Mouse (Mus musculus): ENCODE data around the gene Pitpnc1. TPM values are rescaled to one million over a fixed set of nuclear protein-coding genes. Genes with fewer than 3 reads are reported as not detected.
A peak's percentile ranks its signal among the peaks of the same experiment; 100 is the strongest.

The Pitpnc1 gene
- polyA plus RNA-seq, 1 experiment from 2014 or later, result 21.5 TPM

GRCm38 (mm10) chr11:107428011-107428410 lies 42.5 kb downstream of the Pitpnc1 start:
- Histone ChIP-seq H3K27ac (no peak overlapping the region), H3K4me3 (replicated peaks) (no peak overlapping the region), H3K9me3 (replicated peaks) (no peaks in the 10 kb centered on the region), H3K4me1 (peaks cover 20% of the 10 kb centered on the region), H3K9ac (no peak overlapping the region), H3K27me3 (no peaks in the 10 kb centered on the region), H3K4me2 (no peak overlapping the region), H3K36me3 (no peaks in the 10 kb centered on the region)
- WGBS, result 82% methylated on average over 10 of the region's 10 CpGs
- no peak for ATAC-seq (replicated peaks; ENCODE audit: low FRiP score)

DNA sequence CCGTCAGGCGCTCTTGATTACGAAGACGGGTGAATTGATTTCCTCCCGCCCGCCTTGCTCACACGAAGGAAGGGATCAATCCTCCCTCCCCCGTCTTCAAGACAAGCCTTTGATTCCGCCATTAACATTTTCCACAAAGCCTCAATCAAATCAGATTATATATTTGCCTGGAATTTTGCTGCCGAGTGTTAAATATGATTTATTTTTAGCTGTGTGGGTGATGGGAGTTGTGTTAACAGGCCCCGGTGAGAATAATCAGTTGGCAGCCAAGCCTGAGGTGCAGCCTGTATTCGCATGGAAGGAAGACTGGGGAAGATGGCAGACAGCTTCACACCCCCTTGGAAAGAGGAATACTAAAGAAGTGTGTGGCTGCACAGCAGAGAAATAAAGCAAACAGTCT lies 46.3 kb downstream of the Pitpnc1 start:
- H3K36me3 ChIP-seq, result no peaks in the 10 kb centered on the region
- H3K9ac ChIP-seq, result no peak overlapping the region
- no peak overlapping the region for H3K4me3 ChIP-seq (replicated peaks)
- no peak overlapping the region for H3K27ac ChIP-seq
- ATAC-seq (replicated peaks; ENCODE audit: low FRiP score), result no peak
- H3K4me1 ChIP-seq, result peaks cover 6% of the 10 kb centered on the region; the same call in 1 of the 2 replicates
- H3K9me3 ChIP-seq (replicated peaks), result no peaks in the 10 kb centered on the region
- H3K4me2 ChIP-seq, result no peak overlapping the region
- no peaks in the 10 kb centered on the region for H3K27me3 ChIP-seq
- WGBS, result 84% methylated on average over 12 of the region's 12 CpGs

DNA sequence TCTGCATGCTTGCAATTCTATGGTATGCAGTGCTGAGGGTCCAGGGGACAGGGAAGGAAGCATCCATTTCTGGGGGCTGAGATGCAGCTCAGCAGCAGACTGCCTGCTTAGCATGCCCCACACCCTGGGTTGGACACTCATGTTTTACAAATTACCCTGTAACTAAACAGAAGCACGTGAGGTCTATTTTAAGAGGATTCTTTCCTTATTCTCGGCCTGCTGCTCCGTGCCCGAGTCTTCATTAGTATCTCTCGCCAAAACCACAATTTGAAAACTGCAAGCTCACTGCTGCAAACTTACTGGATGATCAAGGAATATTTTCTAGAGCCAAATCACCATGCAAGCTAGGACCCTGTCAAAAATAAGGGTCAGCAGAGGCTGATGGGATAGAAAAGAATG lies 48.1 kb downstream of the Pitpnc1 start:
- no peak overlapping the region for H3K4me2 ChIP-seq
- no peak overlapping the region for H3K9ac ChIP-seq
- no peak overlapping the region for H3K27ac ChIP-seq
- H3K4me1 ChIP-seq, result peaks cover 11% of the 10 kb centered on the region
- no peaks in the 10 kb centered on the region for H3K9me3 ChIP-seq (replicated peaks)
- H3K36me3 ChIP-seq, result no peaks in the 10 kb centered on the region
- H3K27me3 ChIP-seq, result no peaks in the 10 kb centered on the region
- ATAC-seq (replicated peaks; ENCODE audit: low FRiP score), result no peak
- WGBS, result 74% methylated on average over 5 of the region's 5 CpGs
- H3K4me3 ChIP-seq (replicated peaks), result no peak overlapping the region

- no peak overlapping the region for H3K9ac ChIP-seq
- WGBS, result 56% methylated on average over 5 of the region's 5 CpGs
- ATAC-seq (replicated peaks; ENCODE audit: low FRiP score), result no peak
Measured at GRCm38 (mm10) chr11:107421751-107422355, 48.6 kb downstream of the Pitpnc1 start.

DNA sequence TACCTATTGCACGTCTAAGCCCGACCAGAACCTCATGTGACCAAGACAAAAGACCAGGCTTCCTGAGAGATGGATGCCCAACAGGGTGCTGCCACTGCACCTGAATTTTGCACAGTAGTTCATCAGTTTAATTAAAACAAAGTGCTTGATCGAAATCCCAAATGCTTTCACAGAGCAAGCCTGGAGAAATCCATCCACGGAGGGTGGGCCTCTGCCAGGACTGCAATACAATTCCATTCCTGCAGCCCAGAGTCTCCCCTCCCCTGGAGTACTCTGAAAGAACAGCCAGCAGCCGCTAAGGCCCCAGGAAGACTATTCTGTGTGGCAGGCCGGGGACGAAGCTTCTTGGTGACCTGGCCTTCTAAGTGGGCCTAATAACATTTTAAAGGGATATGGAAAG lies 50.6 kb downstream of the Pitpnc1 start:
- no peak overlapping the region for H3K4me2 ChIP-seq
- no peaks in the 10 kb centered on the region for H3K9me3 ChIP-seq (replicated peaks)
- H3K27me3 ChIP-seq, result no peaks in the 10 kb centered on the region
- H3K9ac ChIP-seq, result no peak overlapping the region
- no peak overlapping the region for H3K27ac ChIP-seq
- peaks cover 29% of the 10 kb centered on the region for H3K4me1 ChIP-seq
- no peak overlapping the region for H3K4me3 ChIP-seq (replicated peaks)
- no peak for ATAC-seq (replicated peaks; ENCODE audit: low FRiP score)
- no peaks in the 10 kb centered on the region for H3K36me3 ChIP-seq
- WGBS, result 69% methylated on average over 7 of the region's 7 CpGs

More at GRCm38 (mm10) chr11:107421751-107422355, 48.6 kb downstream of the Pitpnc1 start:
- no peaks in the 10 kb centered on the region for H3K36me3 ChIP-seq
- H3K27me3 ChIP-seq, result no peaks in the 10 kb centered on the region
- H3K27ac ChIP-seq, result no peak overlapping the region
- no peaks in the 10 kb centered on the region for H3K9me3 ChIP-seq (replicated peaks)
- H3K4me3 ChIP-seq (replicated peaks), result no peak overlapping the region
- no peak overlapping the region for H3K4me2 ChIP-seq
- peaks cover 16% of the 10 kb centered on the region for H3K4me1 ChIP-seq

- Histone ChIP-seq H3K36me3 (no peaks in the 10 kb centered on the region), H3K4me1 (peaks cover 51% of the 10 kb centered on the region), H3K4me3 (replicated peaks) (no peak overlapping the region), H3K9me3 (replicated peaks) (no peaks in the 10 kb centered on the region), H3K27ac (peak overlapping the region; percentile 81), H3K4me2 (peak overlapping the region; percentile 25), H3K9ac (no peak overlapping the region), H3K27me3 (no peaks in the 10 kb centered on the region)
- 0 out of 2 replicates have a peak, but pooled peaks have one; percentile 42 for ATAC-seq (replicated peaks; ENCODE audit: low FRiP score)
- WGBS, result 62% methylated on average over 14 of the region's 14 CpGs
Measured at GRCm38 (mm10) chr11:107417041-107417583, 53.4 kb downstream of the Pitpnc1 start.

DNA sequence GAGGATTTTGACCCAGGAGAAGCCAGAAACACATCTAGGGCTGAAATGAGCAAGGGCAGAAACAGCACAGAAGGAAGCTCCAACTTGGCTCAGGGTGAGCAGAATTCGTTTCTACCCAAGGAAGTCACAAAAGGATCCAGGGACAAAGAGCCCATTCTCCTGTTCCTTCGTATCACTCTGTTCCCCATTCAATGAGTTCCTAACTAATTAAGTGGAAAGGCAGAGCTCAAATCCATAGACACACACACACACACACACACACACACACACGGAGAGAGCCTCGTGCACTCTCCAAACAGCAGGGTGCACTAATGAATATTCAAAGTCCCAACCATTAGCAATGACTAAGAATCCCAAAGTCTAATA lies 54.0 kb downstream of the Pitpnc1 start:
- H3K4me2 ChIP-seq, result no peak overlapping the region
- no peak for ATAC-seq (replicated peaks; ENCODE audit: low FRiP score)
- H3K27me3 ChIP-seq, result no peaks in the 10 kb centered on the region
- no peaks in the 10 kb centered on the region for H3K9me3 ChIP-seq (replicated peaks)
- 38% methylated on average over 4 of the region's 4 CpGs for WGBS
- H3K27ac ChIP-seq, result peak overlapping the region; percentile 81
- H3K4me3 ChIP-seq (replicated peaks), result no peak overlapping the region
- no peaks in the 10 kb centered on the region for H3K36me3 ChIP-seq
- peaks cover 52% of the 10 kb centered on the region for H3K4me1 ChIP-seq
- no peak overlapping the region for H3K9ac ChIP-seq

- H3K36me3 ChIP-seq, result no peaks in the 10 kb centered on the region
- H3K9me3 ChIP-seq (replicated peaks), result no peaks in the 10 kb centered on the region
- no peak for ATAC-seq (replicated peaks; ENCODE audit: low FRiP score)
- WGBS, result 69% methylated on average over 10 of the region's 10 CpGs
- no peaks in the 10 kb centered on the region for H3K27me3 ChIP-seq
- peaks cover 56% of the 10 kb centered on the region for H3K4me1 ChIP-seq
- H3K9ac ChIP-seq, result no peak overlapping the region
- H3K27ac ChIP-seq, result peak overlapping the region; percentile 81; the same call in 1 of the 2 replicates
- no peak overlapping the region for H3K4me2 ChIP-seq
- H3K4me3 ChIP-seq (replicated peaks), result no peak overlapping the region
Measured at GRCm38 (mm10) chr11:107415901-107416560, 54.5 kb downstream of the Pitpnc1 start.

GRCm38 (mm10) chr11:107414996-107415747 lies 55.3 kb downstream of the Pitpnc1 start:
- no peaks in the 10 kb centered on the region for H3K36me3 ChIP-seq
- no peak overlapping the region for H3K9ac ChIP-seq
- no peak for ATAC-seq (replicated peaks; ENCODE audit: low FRiP score)
- H3K27me3 ChIP-seq, result no peaks in the 10 kb centered on the region
- 0 out of 2 replicates have a peak overlapping the region, but pooled peaks have one; percentile 9 for H3K27ac ChIP-seq
- H3K4me1 ChIP-seq, result peaks cover 62% of the 10 kb centered on the region
- H3K4me2 ChIP-seq, result no peak overlapping the region
- no peak overlapping the region for H3K4me3 ChIP-seq (replicated peaks)
- WGBS, result 82% methylated on average over 11 of the region's 11 CpGs
- no peaks in the 10 kb centered on the region for H3K9me3 ChIP-seq (replicated peaks)

DNA sequence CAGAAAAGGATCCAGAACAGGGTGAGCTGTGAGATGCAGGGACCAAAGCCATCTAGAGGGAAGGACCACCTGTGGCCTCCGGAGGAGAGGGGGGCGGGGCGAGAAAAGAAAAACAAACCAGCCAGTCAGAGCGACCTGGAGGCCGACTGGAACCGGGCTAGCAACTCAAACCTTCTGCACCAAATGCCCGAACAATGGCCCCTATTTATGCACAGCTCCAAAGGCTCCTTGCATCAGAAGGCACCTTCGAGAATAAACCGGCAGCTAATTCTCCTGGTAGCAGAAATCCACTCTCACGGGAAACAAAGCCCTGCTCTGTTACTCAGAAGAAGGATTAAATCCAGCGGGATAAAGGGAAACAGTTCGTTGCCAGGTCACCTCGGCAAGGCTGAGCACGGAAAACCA lies 57.2 kb downstream of the Pitpnc1 start:
- no peaks in the 10 kb centered on the region for H3K9me3 ChIP-seq (replicated peaks)
- peak overlapping the region; percentile 54 for H3K4me2 ChIP-seq
- peak; percentile 69 for ATAC-seq (replicated peaks; ENCODE audit: low FRiP score)
- WGBS, result 3% methylated on average over 14 of the region's 14 CpGs
- H3K27me3 ChIP-seq, result no peaks in the 10 kb centered on the region
- peaks cover 69% of the 10 kb centered on the region for H3K4me1 ChIP-seq
- H3K27ac ChIP-seq, result peak overlapping the region; percentile 82
- peak overlapping the region; percentile 6; the same call in 1 of the 2 replicates for H3K9ac ChIP-seq
- no peaks in the 10 kb centered on the region for H3K36me3 ChIP-seq
- H3K4me3 ChIP-seq (replicated peaks), result peak overlapping the region; percentile 27

GRCm38 (mm10) chr11:107412128-107412527 lies 58.4 kb downstream of the Pitpnc1 start:
- peak overlapping the region; percentile 82; the same call in 1 of the 2 replicates for H3K27ac ChIP-seq
- no peaks in the 10 kb centered on the region for H3K36me3 ChIP-seq
- WGBS, result 79% methylated on average over 4 of the region's 4 CpGs
- no peaks in the 10 kb centered on the region for H3K9me3 ChIP-seq (replicated peaks)
- H3K27me3 ChIP-seq, result no peaks in the 10 kb centered on the region
- ATAC-seq (replicated peaks; ENCODE audit: low FRiP score), result no peak
- H3K4me3 ChIP-seq (replicated peaks), result no peak overlapping the region
- no peak overlapping the region for H3K4me2 ChIP-seq
- H3K4me1 ChIP-seq, result peaks cover 65% of the 10 kb centered on the region
- H3K9ac ChIP-seq, result no peak overlapping the region

- Histone ChIP-seq H3K27me3 (no peaks in the 10 kb centered on the region), H3K27ac (no peak overlapping the region), H3K9ac (no peak overlapping the region), H3K4me2 (no peak overlapping the region), H3K4me1 (peaks cover 59% of the 10 kb centered on the region), H3K36me3 (no peaks in the 10 kb centered on the region), H3K4me3 (replicated peaks) (no peak overlapping the region), H3K9me3 (replicated peaks) (no peaks in the 10 kb centered on the region)
- no peak for ATAC-seq (replicated peaks; ENCODE audit: low FRiP score)
- WGBS, result 78% methylated on average over 9 of the region's 9 CpGs
Measured at GRCm38 (mm10) chr11:107411576-107411975, 58.9 kb downstream of the Pitpnc1 start.
